In the genomic region with DNA sequence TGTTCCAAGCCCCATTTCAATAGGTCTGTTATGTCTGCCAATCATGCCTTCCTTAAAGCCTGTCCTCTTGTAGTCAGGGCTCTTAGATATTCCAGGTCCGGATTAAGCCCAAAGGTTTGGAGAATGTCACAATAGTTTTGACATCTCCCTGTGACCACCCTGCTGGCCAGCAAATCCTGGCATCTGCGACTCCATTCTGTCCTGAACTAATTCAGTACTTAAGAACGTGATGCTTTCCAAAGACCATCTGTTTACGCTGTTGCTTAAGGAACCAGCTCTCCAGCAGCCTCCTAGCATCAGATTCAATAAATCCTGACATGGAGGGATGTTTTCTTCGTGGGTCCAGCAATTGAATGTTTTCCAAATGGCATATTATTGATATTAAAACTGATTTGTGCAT, we compare ENCODE assay signal across 22 mouse cellular contexts.
DNase-seq lines count a peak whose midpoint lies in the region; ATAC-seq and TF ChIP-seq lines count a peak whose summit lies in the region.
"Had no signal": no experiment of that assay in that cellular context is flagged by ENCODE, and none has a peak within 500 bp of the region (broad histone marks: within the 10 kb centered on the region; RNA-seq: fewer than 3 reads in every experiment).

No protein-coding gene starts in this region.

- H3K4me3 ChIP-seq in lung, embryonic 14.5 days (ENCODE audit: low read depth, low read length) = no peak overlapping the region
- H3K4me3 ChIP-seq: heart, adult 2 months; hindbrain, embryonic 12.5 days; limb, embryonic 12.5 days; midbrain, embryonic 12.5 days had no signal

- H3K9me3 ChIP-seq in lung, embryonic 14.5 days (ENCODE audit: low read depth, low read length) = no peaks in the 10 kb centered on the region
- H3K9me3 ChIP-seq: hindbrain, embryonic 12.5 days; limb, embryonic 12.5 days; midbrain, embryonic 12.5 days had no signal

- no peak for TF ChIP-seq CTCF in lung, embryonic 14.5 days (IDR thresholded peaks at IDR 0.05; ENCODE audit: low read depth)

- peak; percentile 60 for DNase-seq in cerebellum, adult 11-12 months
- no peak for DNase-seq in cerebellum, postnatal 4 days (ENCODE audit: low spot score in 2 of 2)
- DNase-seq in lung, embryonic 14.5 days = peak; percentile 21
- DNase-seq in lung, postnatal 25 days (ENCODE audit: low spot score) = no peak
- peak; percentile 70 for DNase-seq in brain, adult 2 months (ENCODE audit: low read depth, low spot score)
- peak; percentile 71 for DNase-seq in cerebellum, adult 9-10 months
- no peak for DNase-seq in kidney, postnatal 36 days
- no peak for DNase-seq in gastrocnemius, postnatal 10 days
- DNase-seq: adrenal gland, postnatal 10 days; embryo, embryonic 11 days; gastrocnemius, postnatal 25 days; heart, adult 2 months; kidney, adult 18-20 months; liver, postnatal 0 days; right cerebral cortex, postnatal 25 days; spleen, adult 18-20 months had no signal

- no peaks in the 10 kb centered on the region for H3K36me3 ChIP-seq in lung, embryonic 14.5 days (ENCODE audit: insufficient read depth)
- H3K36me3 ChIP-seq: hindbrain, embryonic 12.5 days; limb, embryonic 12.5 days; midbrain, embryonic 12.5 days had no signal

- no peak for ATAC-seq in lung, embryonic 14.5 days (ENCODE audit: insufficient read depth)
- ATAC-seq: forebrain, embryonic 16.5 days; inflammation-experienced regulatory T-cells, adult 6 months; liver, postnatal 0 days had no signal

- H3K4me2 ChIP-seq in lung, embryonic 14.5 days = no peak overlapping the region
- H3K4me2 ChIP-seq: hindbrain, embryonic 12.5 days; limb, embryonic 12.5 days; liver, embryonic 11.5 days; midbrain, embryonic 12.5 days had no signal

- H3K9ac ChIP-seq in lung, embryonic 14.5 days = no peak overlapping the region
- H3K9ac ChIP-seq: hindbrain, embryonic 12.5 days; limb, embryonic 12.5 days; liver, postnatal 0 days; midbrain, embryonic 12.5 days had no signal

- 52% methylated on average over 5 of the region's 5 CpGs for WGBS in lung, embryonic 14.5 days

- no peaks in the 10 kb centered on the region for H3K4me1 ChIP-seq in lung, embryonic 14.5 days (ENCODE audit: insufficient read depth)
- H3K4me1 ChIP-seq: hindbrain, embryonic 12.5 days; limb, embryonic 12.5 days; midbrain, embryonic 12.5 days had no signal

- H3K27ac ChIP-seq in lung, embryonic 14.5 days (ENCODE audit: low read depth) = no peak overlapping the region
- H3K27ac ChIP-seq: heart, adult 2 months; hindbrain, embryonic 12.5 days; limb, embryonic 12.5 days; midbrain, embryonic 12.5 days had no signal

- H3K27me3 ChIP-seq in lung, embryonic 14.5 days (ENCODE audit: insufficient read depth, low read length) = no peaks in the 10 kb centered on the region
- H3K27me3 ChIP-seq: hindbrain, embryonic 12.5 days; limb, embryonic 12.5 days; midbrain, embryonic 12.5 days had no signal

Comparison
In these comparisons a context has a peak if more than half of its experiments do, and no peak if none do; other contexts are left out.
1. DNase-seq: peak in cerebellum, adult 11-12 months (single experiment), lung, embryonic 14.5 days (single experiment), brain, adult 2 months (single experiment) and cerebellum, adult 9-10 months (single experiment); none in cerebellum, postnatal 4 days (0 of 2), lung, postnatal 25 days (single experiment), kidney, postnatal 36 days (0 of 2) and gastrocnemius, postnatal 10 days (single experiment).